Mouse (Mus musculus): ENCODE measurements at regions not wholly inside any gene's neighbourhood (a gene's known extent, or its start where the extent isn't known, plus 50 kb on each side); places are given as distances from the start of the nearest gene placed in this dataset.

DNA sequence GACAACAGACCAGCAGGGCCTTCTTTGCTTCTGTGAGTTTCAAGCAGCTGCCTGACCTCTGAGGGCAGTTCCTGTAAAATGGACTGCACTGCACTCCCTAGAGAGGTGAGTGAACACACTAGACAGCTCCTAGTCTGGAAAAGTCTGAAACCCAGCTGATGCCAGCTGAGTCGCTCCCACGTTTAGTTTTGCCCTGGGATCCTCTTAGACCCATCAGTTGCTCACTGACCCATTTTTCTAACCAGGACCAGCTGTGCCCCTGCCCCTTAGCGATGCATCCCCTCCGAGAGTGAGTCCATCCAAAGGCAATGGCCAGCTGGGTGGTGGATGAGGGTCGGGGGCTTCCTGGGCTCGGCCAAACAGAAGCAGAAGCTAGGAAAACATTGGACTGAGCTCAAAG is 62.2 kb upstream of the Top1 start:
- no peak for TF ChIP-seq CTCF (IDR thresholded peaks at IDR 0.05; ENCODE audit: low read depth)
- no peak for TF ChIP-seq EP300 (IDR thresholded peaks at IDR 0.05; ENCODE audit: low read depth)
